13 mouse cellular contexts compared by ENCODE assay signal in the genomic region with DNA sequence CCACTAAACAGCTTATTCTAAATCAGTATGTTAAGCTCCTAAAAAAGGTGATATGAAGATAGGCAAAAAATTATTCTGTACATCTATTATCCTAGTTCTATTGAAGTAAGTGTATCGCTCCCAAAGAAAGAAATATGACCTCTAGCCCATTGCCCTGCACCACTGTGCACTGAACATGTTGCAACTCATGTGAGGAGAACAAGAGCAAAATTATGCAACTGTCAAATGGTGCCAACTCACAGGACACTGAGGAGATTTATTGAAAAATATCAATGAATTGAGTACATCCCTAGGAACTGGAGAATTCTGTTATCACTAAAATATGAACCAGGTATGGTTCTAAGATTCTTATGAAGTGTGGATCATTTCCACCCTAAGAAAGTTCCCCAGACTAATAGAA.
"Had no signal": no experiment of that assay in that cellular context is flagged by ENCODE, and none has a peak within 500 bp of the region (broad histone marks: within the 10 kb centered on the region; RNA-seq: fewer than 3 reads in every experiment).

No protein-coding gene starts in this region.

- DNase-seq: gastrocnemius, postnatal 14 days; gastrocnemius, postnatal 36 days; heart, adult 18-20 months; heart, postnatal 10 days; heart, postnatal 4 days; kidney, adult 2 months; kidney, adult 9 months; kidney, postnatal 14 days; kidney, postnatal 36 days; layer of hippocampus, adult 9-11 months; layer of hippocampus, postnatal 36 days; left cerebral cortex, postnatal 4 days; lung, adult 18-20 months had no signal
